Mouse (Mus musculus): ENCODE measurements at regions not wholly inside any gene's neighbourhood (a gene's known extent, or its start where the extent isn't known, plus 50 kb on each side); places are given as distances from the start of the nearest gene placed in this dataset.

DNA sequence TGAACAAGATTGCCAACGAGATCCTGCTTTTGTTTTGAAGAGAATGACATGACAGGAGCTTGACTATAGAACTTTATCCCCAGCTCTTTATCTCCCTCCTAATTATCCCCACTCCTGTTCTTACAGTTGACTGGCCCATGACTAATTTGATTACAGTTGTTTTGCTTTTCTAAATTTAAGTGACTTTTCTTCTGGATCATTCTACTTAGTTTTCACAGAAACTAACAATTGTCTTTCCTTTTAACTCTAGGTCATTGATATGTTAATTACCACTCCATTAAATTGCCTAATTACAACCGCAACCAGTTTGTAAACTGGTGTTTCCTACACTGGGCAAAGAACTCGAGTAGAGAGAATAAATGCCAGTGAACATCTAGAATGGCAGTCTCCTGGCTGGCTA lies 485.3 kb upstream of the Nbea start:
- intact Hi-C loops (cut with DNase I), result no loop called here
- no peak for DNase-seq (ENCODE audit: low spot score)

DNA sequence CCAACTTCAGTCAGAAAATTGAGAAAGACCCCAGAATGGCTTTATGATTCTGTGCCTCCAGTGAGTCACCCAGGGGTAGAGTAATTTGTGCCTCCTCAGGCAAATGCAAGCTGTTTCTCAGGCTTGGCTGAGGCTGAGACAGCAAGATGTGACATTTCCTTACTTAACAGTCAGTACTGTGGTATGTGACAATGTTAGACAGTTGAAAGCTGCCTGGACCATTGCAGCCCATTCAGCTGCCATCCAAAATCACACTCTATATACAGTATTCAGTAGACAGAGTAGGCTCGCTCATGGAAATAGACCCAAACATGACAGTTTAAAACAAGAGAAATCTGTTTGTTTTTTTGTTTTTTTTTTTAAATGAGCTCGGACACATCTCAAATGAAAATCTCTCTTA lies 477.1 kb upstream of the Nbea start:
- intact Hi-C loops (cut with DNase I), result no loop called here
- no peak for DNase-seq (ENCODE audit: low spot score)

DNA sequence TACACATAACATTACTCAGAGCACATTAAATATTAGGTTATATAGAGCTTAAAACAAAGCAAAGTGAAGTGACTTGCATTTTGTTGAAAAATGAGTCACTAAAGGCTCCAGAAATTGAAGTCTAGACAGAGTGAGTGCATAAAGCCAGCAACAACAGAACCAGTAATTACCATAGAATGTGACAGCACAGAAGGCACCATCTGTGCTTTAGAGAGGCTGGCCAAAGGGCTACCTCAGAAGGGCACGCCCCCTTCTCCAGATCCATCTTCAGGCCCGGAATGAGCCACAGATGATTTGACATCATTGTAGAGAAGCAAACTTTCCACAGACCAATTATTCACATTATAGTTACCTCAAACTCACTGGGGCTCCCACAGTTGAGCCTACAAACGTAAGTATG lies 463.8 kb upstream of the Nbea start:
- intact Hi-C loops (cut with DNase I), result no loop called here
- no peak for DNase-seq (ENCODE audit: low spot score)

All from heart, postnatal 25 days (tissue).